Mouse (Mus musculus): ENCODE data around the gene Cand2. TPM values are rescaled to one million over a fixed set of nuclear protein-coding genes. Genes with fewer than 3 reads are reported as not detected.

Cand2 gene
- polyA plus RNA-seq, 1 experiment from 2014 or later = 18.5 TPM

GRCm38 (mm10) chr6:115776363-115776762 lies 2.0 kb downstream of the Cand2 start:
- Histone ChIP-seq H3K27me3 (no peaks in the 10 kb centered on the region), H3K4me3 (replicated peaks) (peak overlapping the region; percentile 75), H3K4me2 (replicated peaks) (peak overlapping the region; percentile 77), H3K27ac (no peak overlapping the region), H3K4me1 (replicated peaks) (peaks cover 31% of the 10 kb centered on the region), H3K9me3 (no peaks in the 10 kb centered on the region), H3K36me3 (peaks cover 20% of the 10 kb centered on the region), H3K9ac (replicated peaks) (peak overlapping the region; percentile 41; the same call in 1 of the 2 replicates)
- no peak for ATAC-seq
- 76% methylated on average over 9 of the region's 9 CpGs for WGBS

DNA sequence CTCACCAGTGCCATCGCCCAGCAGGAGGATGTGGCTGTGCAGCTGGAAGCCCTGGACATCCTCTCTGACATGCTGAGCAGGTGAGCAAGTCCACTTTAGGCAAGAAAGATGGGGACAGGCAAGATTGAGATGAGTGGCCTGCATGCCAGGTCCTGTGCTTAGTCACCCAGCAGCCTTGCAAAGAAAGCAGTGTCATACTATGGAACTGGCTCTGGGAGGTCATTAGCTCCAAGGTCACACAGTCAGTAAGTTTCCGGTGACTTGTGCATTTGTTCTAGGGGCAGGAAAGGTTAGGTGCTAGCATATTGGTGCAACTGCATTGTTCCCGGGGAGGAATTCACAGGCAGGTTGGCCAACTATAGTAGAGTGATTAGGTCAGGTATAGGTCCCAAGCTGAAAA lies 8.4 kb downstream of the Cand2 start:
- Histone ChIP-seq H3K27ac (no peak overlapping the region), H3K9ac (replicated peaks) (no peak overlapping the region), H3K27me3 (no peaks in the 10 kb centered on the region), H3K4me3 (replicated peaks) (no peak overlapping the region), H3K4me2 (replicated peaks) (no peak overlapping the region), H3K4me1 (replicated peaks) (no peaks in the 10 kb centered on the region), H3K9me3 (no peaks in the 10 kb centered on the region), H3K36me3 (peaks cover 84% of the 10 kb centered on the region)
- ATAC-seq = no peak
- WGBS = 95% methylated on average over 3 of the region's 3 CpGs

GRCm38 (mm10) chr6:115791016-115791415 lies 16.7 kb downstream of the Cand2 start:
- H3K36me3 ChIP-seq = peaks cover 99% of the 10 kb centered on the region

GRCm38 (mm10) chr6:115791842-115792686 lies 17.7 kb downstream of the Cand2 start:
- Histone ChIP-seq H3K36me3 (peaks cover 99% of the 10 kb centered on the region), H3K4me3 (replicated peaks) (no peak overlapping the region), H3K27me3 (no peaks in the 10 kb centered on the region), H3K27ac (no peak overlapping the region), H3K4me1 (replicated peaks) (no peaks in the 10 kb centered on the region), H3K9me3 (no peaks in the 10 kb centered on the region), H3K4me2 (replicated peaks) (no peak overlapping the region), H3K9ac (replicated peaks) (no peak overlapping the region; the same call in 1 of the 2 replicates)
- WGBS = 93% methylated on average over 34 of the region's 34 CpGs
- 0 out of 2 replicates have a peak, but pooled peaks have one; percentile 14 for ATAC-seq

More at GRCm38 (mm10) chr6:115791016-115791415, 16.7 kb downstream of the Cand2 start:
- H3K27ac ChIP-seq = no peak overlapping the region
- H3K27me3 ChIP-seq = no peaks in the 10 kb centered on the region
- H3K4me3 ChIP-seq (replicated peaks) = no peak overlapping the region
- 82% methylated on average over 10 of the region's 10 CpGs for WGBS
- no peaks in the 10 kb centered on the region for H3K9me3 ChIP-seq
- no peak for ATAC-seq
- H3K4me2 ChIP-seq (replicated peaks) = no peak overlapping the region
- H3K4me1 ChIP-seq (replicated peaks) = no peaks in the 10 kb centered on the region
- no peak overlapping the region for H3K9ac ChIP-seq (replicated peaks)

GRCm38 (mm10) chr6:115792691-115793215 lies 18.4 kb downstream of the Cand2 start:
- no peak overlapping the region for H3K9ac ChIP-seq (replicated peaks)
- WGBS = 92% methylated on average over 21 of the region's 21 CpGs
- H3K27ac ChIP-seq = no peak overlapping the region
- H3K27me3 ChIP-seq = no peaks in the 10 kb centered on the region
- H3K36me3 ChIP-seq = peaks cover 99% of the 10 kb centered on the region
- H3K9me3 ChIP-seq = no peaks in the 10 kb centered on the region
- H3K4me1 ChIP-seq (replicated peaks) = no peaks in the 10 kb centered on the region
- no peak for ATAC-seq
- H3K4me3 ChIP-seq (replicated peaks) = no peak overlapping the region
- no peak overlapping the region for H3K4me2 ChIP-seq (replicated peaks)

GRCm38 (mm10) chr6:115801811-115802210 lies 27.5 kb downstream of the Cand2 start:
- Histone ChIP-seq H3K9me3 (no peaks in the 10 kb centered on the region), H3K27ac (no peak overlapping the region), H3K36me3 (peaks cover 94% of the 10 kb centered on the region), H3K27me3 (no peaks in the 10 kb centered on the region), H3K4me3 (replicated peaks) (no peak overlapping the region), H3K9ac (replicated peaks) (no peak overlapping the region), H3K4me1 (replicated peaks) (peaks cover 17% of the 10 kb centered on the region), H3K4me2 (replicated peaks) (no peak overlapping the region)
- 94% methylated on average over 3 of the region's 3 CpGs for WGBS
- ATAC-seq = no peak

GRCm38 (mm10) chr6:115803541-115804382 lies 29.4 kb downstream of the Cand2 start:
- WGBS = 53% methylated on average over 16 of the region's 16 CpGs
- Histone ChIP-seq H3K36me3 (peaks cover 80% of the 10 kb centered on the region), H3K9ac (replicated peaks) (no peak overlapping the region), H3K27ac (peak overlapping the region; percentile 42; the same call in 1 of the 2 replicates), H3K4me1 (replicated peaks) (peaks cover 27% of the 10 kb centered on the region), H3K9me3 (no peaks in the 10 kb centered on the region), H3K4me2 (replicated peaks) (no peak overlapping the region), H3K4me3 (replicated peaks) (no peak overlapping the region), H3K27me3 (no peaks in the 10 kb centered on the region)
- peak; percentile 53 for ATAC-seq

DNA sequence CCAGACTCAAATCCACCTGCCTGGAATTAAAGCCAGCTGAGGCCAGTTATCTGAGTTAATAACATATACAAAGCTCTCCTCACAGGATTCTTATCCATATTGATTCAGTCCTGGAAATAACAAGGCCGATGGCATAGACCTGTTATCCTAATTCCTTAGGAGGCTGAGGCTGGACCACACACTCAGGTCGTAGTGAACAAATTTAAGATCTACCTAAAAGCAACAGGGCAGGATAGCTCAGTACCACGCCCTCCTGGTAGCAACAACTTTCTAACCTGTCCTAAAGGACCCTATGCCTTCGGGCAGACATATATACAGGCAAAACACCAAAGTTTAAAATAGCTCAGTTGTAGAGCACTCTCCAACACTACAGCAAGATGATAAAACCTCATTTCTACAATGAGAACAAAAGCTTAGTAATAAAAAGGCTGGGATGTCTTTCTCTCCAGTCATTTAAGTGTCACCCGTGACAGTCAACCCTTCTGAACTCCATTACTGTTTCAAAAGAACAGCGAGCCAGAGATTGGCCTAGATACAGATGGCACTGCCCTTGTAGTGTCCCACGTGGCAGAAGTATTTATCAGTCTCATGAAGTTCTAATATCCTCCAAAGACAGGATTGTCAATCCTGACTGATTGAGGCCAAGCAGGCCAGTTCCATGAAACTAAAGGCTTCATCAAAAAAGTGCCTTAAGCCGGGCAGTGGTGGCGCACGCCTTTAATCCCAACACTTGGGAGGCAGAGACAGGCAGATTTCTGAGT lies 30.3 kb downstream of the Cand2 start:
- no peaks in the 10 kb centered on the region for H3K9me3 ChIP-seq
- H3K27me3 ChIP-seq = no peaks in the 10 kb centered on the region
- H3K4me1 ChIP-seq (replicated peaks) = peaks cover 27% of the 10 kb centered on the region
- no peak overlapping the region for H3K9ac ChIP-seq (replicated peaks)
- peaks cover 72% of the 10 kb centered on the region for H3K36me3 ChIP-seq
- H3K4me2 ChIP-seq (replicated peaks) = no peak overlapping the region
- H3K4me3 ChIP-seq (replicated peaks) = no peak overlapping the region
- WGBS = 66% methylated on average over 10 of the region's 10 CpGs
- H3K27ac ChIP-seq = no peak overlapping the region
- ATAC-seq = no peak

DNA sequence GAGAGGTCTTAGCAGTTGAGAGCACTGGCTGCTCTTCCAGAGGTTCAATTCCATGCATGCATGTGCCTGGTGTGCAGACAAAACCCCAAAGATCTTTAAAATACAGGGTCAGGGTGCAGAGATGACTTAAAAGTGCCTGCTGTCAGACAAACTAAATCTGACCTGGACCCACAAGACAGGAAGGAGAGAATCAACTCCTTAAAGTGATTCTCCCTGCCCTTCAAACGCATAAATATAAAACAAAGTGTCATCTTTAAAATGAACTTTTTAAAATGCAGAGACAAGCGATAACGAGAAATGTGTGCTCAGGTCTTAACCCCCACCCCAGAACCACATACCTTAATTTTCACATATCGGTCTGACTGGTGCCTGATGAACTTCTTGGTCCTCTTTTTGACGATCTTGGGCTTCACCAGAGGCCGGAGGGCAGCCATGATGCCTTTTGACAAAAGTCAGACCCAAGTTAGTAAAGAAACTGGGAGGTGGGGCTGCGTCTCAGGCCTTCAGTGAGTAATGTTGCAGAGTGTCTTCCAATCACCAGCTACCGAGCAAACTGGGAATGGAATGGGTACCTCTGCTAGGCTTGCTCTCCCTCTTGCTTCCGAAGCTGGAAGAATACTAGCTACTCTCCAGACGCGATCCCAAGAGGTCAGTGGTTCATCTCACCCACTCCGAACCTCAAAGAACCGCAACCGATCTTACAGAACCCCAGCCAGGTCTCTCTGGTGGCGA lies 33.3 kb downstream of the Cand2 start:
- peak overlapping the region; percentile 100 for H3K9ac ChIP-seq (replicated peaks)
- peaks cover 27% of the 10 kb centered on the region for H3K4me1 ChIP-seq (replicated peaks)
- H3K27me3 ChIP-seq = no peaks in the 10 kb centered on the region
- no peak for ATAC-seq
- H3K4me2 ChIP-seq (replicated peaks) = peak overlapping the region; percentile 90
- H3K9me3 ChIP-seq = no peaks in the 10 kb centered on the region
- peak overlapping the region; percentile 97 for H3K27ac ChIP-seq
- 4% methylated on average over 15 of the region's 15 CpGs for WGBS
- H3K36me3 ChIP-seq = peaks cover 45% of the 10 kb centered on the region
- H3K4me3 ChIP-seq (replicated peaks) = peak overlapping the region; percentile 99

DNA sequence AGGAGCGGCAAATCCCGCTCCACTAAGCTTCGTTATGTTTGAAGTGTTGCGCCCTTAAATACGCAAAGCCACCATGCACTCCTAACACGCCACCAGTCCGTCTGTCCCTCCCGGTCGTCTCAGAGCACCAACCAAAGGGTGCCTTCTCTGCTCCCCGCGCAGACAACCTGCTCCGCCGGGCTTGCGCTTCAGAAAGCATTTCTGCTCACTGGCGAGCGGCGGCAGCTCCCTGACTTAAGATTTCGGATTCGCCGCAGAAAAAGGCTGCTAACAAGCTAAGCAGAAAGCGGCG lies 33.8 kb downstream of the Cand2 start:
- Histone ChIP-seq H3K27ac (peak overlapping the region; percentile 97), H3K4me2 (replicated peaks) (peak overlapping the region; percentile 90), H3K9ac (replicated peaks) (peak overlapping the region; percentile 100), H3K36me3 (peaks cover 40% of the 10 kb centered on the region), H3K4me3 (replicated peaks) (peak overlapping the region; percentile 99), H3K27me3 (no peaks in the 10 kb centered on the region), H3K9me3 (no peaks in the 10 kb centered on the region), H3K4me1 (replicated peaks) (peaks cover 27% of the 10 kb centered on the region)
- peak; percentile 44 for ATAC-seq
- under 1% methylated on average over 22 of the region's 22 CpGs for WGBS

Measured in midbrain, embryonic 13.5 days (tissue).